Mouse (Mus musculus): ENCODE data around the gene Rnf169.
"Not testable (repeated sequence)": the region's sequence is repeated elsewhere in the genome, so short reads cannot be mapped to it uniquely, and the experiment has no call there.

Gene Rnf169

DNA sequence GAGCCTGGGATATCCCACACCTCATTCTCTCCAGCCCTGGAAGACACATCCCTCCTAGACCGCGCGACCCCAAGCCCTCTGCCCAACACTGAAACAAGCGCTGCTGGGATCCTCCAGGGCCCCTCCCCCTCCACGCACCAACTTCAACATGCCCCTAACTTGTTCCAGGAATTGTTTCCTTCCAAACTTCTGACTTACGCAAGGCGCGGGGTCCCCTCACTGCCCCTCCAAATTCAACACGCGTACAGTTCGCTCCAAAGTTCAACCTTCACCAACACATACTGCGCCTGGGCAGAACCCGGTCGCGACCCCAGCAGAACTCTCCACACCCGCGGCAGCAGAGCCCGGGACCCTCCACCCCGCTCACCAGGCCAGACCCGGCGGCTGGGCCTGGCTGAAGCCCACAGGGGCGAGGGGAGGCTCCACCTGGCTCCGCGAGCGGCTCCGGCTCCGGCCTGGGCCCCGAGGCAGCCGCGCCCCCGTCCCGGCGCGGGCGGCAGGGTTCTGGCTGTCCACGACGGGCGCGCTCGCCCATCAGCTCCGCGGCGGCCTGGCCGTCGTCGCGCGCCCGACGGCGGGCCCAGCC lies 609 bp downstream of the Rnf169 start:
- no peak for DNase-seq (ENCODE audit: low read depth, low spot score)

DNA sequence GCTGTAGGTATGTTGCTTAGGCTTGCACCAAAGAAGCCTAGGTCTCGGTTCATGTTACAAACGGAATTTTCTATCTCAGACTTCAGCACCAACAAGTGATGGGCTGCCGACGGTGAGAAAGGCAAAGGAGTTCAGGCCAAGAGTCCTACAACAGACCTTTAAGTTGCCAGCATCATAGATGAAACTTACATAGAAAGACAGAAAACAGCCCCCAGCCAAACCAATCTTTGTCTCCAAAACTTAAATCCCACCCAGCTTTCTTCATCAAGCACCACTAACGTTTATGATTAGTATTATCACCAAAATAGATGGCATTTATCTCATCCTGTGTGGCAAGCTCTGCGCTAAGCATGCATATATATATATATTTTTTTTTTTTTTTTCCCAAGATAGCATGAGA lies 1.2 kb downstream of the Rnf169 start:
- no peak for DNase-seq (ENCODE audit: low read depth, low spot score)

DNA sequence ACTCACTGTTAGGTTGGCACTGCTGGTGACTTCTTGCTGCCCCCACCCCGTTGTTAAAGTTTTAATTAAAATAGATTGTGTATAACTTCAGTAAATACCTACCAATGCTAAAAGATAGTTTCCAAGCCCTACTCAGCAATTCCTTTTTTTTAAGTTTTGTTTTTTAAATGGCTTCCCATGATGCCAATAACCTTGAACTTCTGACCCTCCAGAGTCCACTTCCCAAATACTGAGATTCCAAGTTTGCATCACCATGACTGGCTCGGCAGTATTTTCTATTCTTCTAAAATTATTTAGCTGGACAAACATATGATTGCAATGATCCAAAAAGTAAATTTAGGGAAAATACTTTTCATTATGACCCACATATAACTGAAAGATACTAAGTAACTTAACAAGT lies 2.2 kb downstream of the Rnf169 start:
- no peak for DNase-seq (ENCODE audit: low read depth, low spot score)

DNA sequence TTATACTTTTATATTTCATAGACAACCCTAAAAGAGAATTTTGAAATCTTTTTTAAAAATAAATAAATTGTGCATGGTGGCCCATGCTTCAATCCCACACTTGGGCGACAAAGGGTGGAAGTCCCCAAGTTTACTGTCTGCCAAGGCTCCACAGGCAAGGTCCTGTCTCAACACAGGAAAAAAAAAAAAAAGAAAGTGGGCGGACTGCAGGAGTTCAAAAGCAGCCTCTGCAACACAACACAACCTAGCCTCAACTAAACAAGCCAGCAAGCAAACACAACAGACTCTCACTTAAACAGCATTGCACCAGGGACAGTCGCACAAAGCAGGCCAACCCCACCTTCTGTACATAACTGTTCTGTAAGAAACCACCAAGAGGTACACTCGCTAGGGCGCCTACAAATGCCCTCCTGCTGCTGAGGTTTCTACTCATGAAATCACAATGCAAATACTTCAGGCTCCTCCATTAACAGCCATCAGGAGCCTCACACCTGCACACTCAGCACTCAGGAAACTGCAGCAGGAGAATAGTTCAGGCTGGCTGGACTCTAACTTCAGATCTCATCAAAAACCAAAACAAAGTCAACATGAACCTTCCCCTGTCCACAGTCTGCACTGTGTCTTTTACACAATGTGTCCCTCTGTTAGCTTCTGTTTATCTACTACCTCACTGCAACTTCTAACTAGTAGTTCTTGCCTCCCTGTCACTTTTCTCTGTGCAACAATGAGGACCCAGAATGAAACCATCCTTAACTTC lies 4.3 kb downstream of the Rnf169 start:
- no peak for DNase-seq (ENCODE audit: low read depth, low spot score)

GRCm38 (mm10) chr7:99974208-99974970 lies 5.9 kb downstream of the Rnf169 start:
- no peak for DNase-seq (ENCODE audit: low read depth, low spot score)

DNA sequence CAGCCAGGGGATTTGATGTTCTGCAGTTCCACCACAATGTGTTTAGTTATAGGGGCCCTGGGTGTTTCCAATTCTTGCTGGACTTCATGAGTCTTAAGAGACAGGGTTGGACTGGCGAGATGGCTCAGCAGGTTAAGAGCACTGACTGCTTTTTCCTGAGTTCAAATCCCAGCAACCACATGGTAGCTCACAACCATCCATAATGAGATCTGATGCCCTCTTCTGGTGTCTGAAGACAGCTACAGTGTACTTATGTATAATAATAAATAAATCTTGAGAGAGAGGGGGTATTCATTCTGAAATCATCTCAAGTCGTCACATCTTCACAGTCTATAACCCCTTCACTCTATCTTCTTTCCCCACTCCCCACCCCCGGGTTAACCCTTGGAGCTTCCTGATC lies 7.3 kb downstream of the Rnf169 start:
- not testable (repeated sequence) for DNase-seq (ENCODE audit: low read depth, low spot score)

- no peak for DNase-seq (ENCODE audit: low read depth, low spot score)
These were observed 8.3 kb downstream of the Rnf169 start for GRCm38 (mm10) chr7:99971926-99972325.

DNA sequence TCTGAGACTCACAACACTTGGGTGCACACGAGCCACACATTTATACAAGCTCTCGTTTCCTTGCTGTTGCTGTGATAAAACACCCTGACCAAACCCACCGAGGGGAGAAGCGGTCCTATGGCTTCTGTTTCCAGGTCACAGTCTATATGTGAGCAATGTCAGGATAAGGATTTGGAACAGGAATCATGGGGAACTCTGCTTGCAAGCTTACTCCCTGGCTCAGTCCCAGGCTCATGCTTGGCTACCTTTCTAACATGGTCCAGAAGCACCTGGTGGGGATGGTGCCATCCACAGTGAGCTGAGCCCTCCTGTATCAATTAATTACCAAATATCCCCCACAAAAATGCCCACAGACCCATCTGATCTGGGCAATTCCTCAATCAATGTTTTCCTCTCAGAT lies 11.1 kb downstream of the Rnf169 start:
- no peak for DNase-seq (ENCODE audit: low read depth, low spot score)

GRCm38 (mm10) chr7:99966011-99966721 lies 14.1 kb downstream of the Rnf169 start:
- no peak for DNase-seq (ENCODE audit: low read depth, low spot score)

DNA sequence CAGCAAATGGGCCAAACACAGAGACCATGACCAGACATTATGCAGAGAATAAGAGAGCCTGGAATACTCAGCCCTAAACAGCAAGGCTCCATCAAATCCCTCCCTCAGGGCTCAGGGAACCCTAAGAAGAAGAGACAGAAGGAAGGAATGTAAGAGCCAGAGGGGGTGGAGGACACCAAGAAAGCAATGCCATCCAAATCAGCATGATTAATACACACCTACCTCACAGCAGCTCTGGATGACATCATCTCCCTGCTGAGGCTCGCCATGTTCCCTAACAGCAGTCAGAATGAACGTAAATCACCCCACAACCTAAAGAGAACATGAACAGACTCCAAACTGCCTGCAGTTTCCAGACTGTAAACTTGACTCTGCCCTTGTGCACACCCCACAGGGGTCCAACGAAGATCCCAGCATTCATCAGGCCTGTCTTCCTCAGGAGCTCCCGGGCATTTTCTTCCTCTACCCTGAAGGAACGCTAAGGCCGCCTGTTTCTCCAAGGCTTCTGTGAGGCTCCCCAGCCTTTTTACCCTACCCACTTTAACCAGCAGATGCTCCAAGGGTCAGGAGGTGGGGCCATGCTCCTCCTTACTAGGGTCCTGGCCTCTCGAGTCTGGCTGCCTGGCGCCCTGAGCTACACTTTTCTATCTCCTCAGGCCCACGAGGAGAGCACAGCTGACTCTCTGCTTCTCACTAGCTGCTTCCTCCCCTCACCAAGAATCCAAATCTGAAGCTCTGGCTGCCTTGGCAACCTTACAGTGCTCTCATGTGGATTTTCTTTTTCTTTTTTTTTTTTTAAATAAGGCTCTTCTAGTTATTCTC lies 15.0 kb downstream of the Rnf169 start:
- no peak for DNase-seq (ENCODE audit: low read depth, low spot score)

DNA sequence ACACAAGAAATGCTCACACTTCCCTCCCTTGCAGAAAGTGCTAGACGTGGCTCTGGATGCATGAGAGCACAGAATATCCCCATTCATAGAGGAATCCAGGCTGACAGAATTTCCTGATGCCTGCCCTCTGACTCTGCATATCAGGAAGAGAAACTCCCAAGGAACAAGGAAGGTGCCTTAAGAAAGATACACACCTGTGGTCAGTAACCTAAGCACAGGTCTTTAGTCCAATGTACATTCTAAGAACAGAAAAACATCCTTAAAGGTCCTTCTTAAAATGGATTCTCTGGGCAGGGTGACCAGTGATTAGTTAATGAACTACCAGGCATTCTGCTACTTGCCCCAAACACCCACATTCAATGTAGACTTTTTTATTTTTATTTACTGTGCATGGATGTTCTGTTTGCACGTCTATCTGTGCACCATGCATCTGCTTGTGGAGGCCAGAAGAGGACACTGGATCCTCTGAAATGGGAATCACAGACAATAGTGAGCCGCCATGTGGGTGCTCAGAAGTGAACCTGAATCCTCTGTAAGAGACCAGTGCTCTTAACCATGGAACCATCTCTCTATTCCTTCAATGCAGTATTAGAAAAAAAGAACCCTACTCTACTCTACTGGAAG lies 16.9 kb downstream of the Rnf169 start:
- DNase-seq (ENCODE audit: low read depth, low spot score), result no peak

- no peak for DNase-seq (ENCODE audit: low read depth, low spot score)
These were observed 17.6 kb downstream of the Rnf169 start for GRCm38 (mm10) chr7:99962536-99963236.

GRCm38 (mm10) chr7:99961518-99961917 lies 18.7 kb downstream of the Rnf169 start:
- no peak for DNase-seq (ENCODE audit: low read depth, low spot score)

DNA sequence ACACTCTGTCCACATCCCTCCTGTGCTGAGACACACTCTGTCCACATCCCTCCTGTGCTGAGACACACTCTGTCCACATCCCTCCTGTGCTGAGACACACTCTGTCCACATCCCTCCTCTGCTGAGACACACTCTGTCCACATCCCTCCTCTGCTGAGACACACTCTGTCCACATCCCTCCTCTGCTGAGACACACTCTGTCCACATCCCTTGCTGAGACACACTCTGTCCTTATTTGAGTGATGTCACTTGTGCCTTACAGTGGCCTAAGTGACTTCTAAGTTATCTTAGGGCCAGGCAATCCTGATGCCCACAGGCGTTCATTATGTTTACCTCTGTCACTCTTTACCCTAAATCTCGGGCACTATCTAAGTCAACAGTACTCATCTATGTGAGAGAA lies 19.7 kb downstream of the Rnf169 start:
- DNase-seq (ENCODE audit: low read depth, low spot score), result not testable (repeated sequence)

GRCm38 (mm10) chr7:99957226-99957965 lies 22.9 kb downstream of the Rnf169 start:
- DNase-seq (ENCODE audit: low read depth, low spot score), result no peak

- no peak for DNase-seq (ENCODE audit: low read depth, low spot score)
These were observed 24.2 kb downstream of the Rnf169 start for GRCm38 (mm10) chr7:99956095-99956494.

GRCm38 (mm10) chr7:99954212-99954611 lies 26.0 kb downstream of the Rnf169 start:
- DNase-seq (ENCODE audit: low read depth, low spot score), result no peak

DNA sequence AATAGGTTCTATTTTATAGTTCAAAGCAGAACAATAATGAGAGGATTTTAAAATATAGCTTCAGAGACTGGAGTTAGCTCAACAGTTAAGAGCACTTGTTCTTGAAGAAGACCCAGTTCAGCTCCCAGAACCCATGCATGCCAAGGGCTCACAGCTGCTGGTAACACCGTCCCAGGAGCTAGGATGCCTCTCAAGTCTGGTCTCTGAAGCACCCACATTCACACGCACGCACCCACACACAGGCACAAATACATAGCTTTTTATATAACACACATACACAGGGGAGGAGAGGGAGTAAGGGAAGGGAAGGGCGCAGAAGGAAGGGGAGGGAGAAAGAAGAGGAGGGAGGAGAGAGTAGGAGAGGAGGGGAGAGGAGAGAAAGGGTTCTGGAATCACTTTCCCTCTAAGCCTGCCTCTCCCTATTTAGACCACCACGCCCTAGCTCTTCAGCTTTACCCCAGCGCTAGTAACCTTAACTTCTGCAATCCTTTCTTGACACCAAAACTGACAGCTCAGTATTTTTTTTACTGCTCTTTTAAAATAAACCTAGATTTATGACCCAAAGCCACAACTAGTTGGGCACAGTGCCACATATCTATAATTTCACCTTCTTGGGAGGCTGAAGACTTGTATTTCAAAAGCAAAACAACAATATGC lies 26.7 kb downstream of the Rnf169 start:
- no peak for DNase-seq (ENCODE audit: low read depth, low spot score)

- no peak for DNase-seq (ENCODE audit: low read depth, low spot score)
These were observed 32.9 kb downstream of the Rnf169 start for GRCm38 (mm10) chr7:99947329-99947728.

Data from retina, adult 2 months (tissue).